Mouse (Mus musculus) ES-E14 (cell line): ENCODE measurements at regions not wholly inside any gene's neighbourhood (a gene's known extent, or its start where the extent isn't known, plus 50 kb on each side); places are given as distances from the start of the nearest gene placed in this dataset.

Experiments
- MAFK ChIP-seq: IDR thresholded peaks from 2 replicates; pipeline ENCODE4 v1.6.1; 2014; ENCODE audit warnings: mild to moderate bottlenecking, low read depth, low read length, inconsistent platforms; ENCODE audit not compliant: insufficient read depth
- ZNF384 ChIP-seq: IDR thresholded peaks from 2 replicates; pipeline ENCODE4 v1.6.1; 2012; ENCODE audit warnings: low read depth, low read length, inconsistent platforms

DNA sequence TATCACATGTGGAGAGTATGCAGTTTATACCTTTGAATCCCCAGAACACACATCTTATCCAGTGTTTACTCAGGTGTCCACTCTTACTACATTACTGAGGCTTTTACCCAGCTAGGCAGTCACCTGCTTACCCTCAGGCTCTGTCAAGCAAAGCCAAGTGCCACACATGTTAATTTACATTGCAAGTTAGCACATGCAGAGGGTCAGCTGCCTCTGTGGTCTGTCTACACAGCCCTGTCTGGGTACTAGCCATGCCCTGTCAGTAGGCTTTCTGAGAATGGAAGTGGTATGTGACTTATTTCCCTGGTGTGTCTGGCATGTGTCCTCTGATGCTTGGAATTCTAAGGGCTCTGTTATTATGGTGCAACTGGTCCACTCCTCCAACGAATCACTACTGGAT lies 106.6 kb downstream of the Sox11 start:
- no peak for TF ChIP-seq MAFK
- no peak for TF ChIP-seq ZNF384
